Mouse (Mus musculus): ENCODE measurements around the gene Rab7b. TPM values are rescaled to one million over a fixed set of nuclear protein-coding genes. Genes with fewer than 3 reads are reported as not detected.
A peak's percentile ranks its signal among the peaks of the same experiment; 100 is the strongest.

Rab7b gene
- total RNA-seq (2021) = 10 to 100 TPM; 13.2 to 13.3 TPM
- long read RNA-seq, experiment 1, full-length matches to known transcripts = 11 of 18 reads
- long read RNA-seq, experiment 1, partial matches to known transcripts = 0 of 18 reads
- long read RNA-seq, experiment 1, other reads (novel, unspliced or antisense) = 7 of 18 reads
- long read RNA-seq, experiment 2, full-length matches to known transcripts = 12 of 14 reads
- long read RNA-seq, experiment 2, partial matches to known transcripts = 1 of 14 reads
- long read RNA-seq, experiment 2, other reads (novel, unspliced or antisense) = 1 of 14 reads

- peak; percentile 32 to 69 for DNase-seq (ENCODE audit: low spot score in 2 of 2)
Observed at GRCm38 (mm10) chr1:131688475-131688874, at the start of gene Rab7b. Rab7b (plus strand) TSS chr1:131688695.

GRCm38 (mm10) chr1:131640062-131640461, 48.4 kb upstream of the Rab7b start:
- DNase-seq (ENCODE audit: low spot score in 2 of 2) = no peak

- no peak for DNase-seq (ENCODE audit: low spot score in 2 of 2)
Observed at GRCm38 (mm10) chr1:131641565-131641964, 46.9 kb upstream of the Rab7b start.

GRCm38 (mm10) chr1:131642251-131642650, 46.2 kb upstream of the Rab7b start:
- DNase-seq (ENCODE audit: low spot score in 2 of 2) = no peak

GRCm38 (mm10) chr1:131652670-131653443, 35.6 kb upstream of the Rab7b start:
- DNase-seq (ENCODE audit: low spot score in 2 of 2) = no peak

GRCm38 (mm10) chr1:131655601-131656000, 32.9 kb upstream of the Rab7b start:
- DNase-seq (ENCODE audit: low spot score in 2 of 2) = no peak

- DNase-seq (ENCODE audit: low spot score in 2 of 2) = peak; percentile 82 to 91
Observed at GRCm38 (mm10) chr1:131657945-131658354, 30.5 kb upstream of the Rab7b start.

GRCm38 (mm10) chr1:131659512-131660085, 28.9 kb upstream of the Rab7b start:
- DNase-seq (ENCODE audit: low spot score in 2 of 2) = no peak

- DNase-seq (ENCODE audit: low spot score in 2 of 2) = no peak
Observed at GRCm38 (mm10) chr1:131660266-131660665, 28.2 kb upstream of the Rab7b start.

GRCm38 (mm10) chr1:131660716-131661472, 27.6 kb upstream of the Rab7b start:
- DNase-seq (ENCODE audit: low spot score in 2 of 2) = no peak

- no peak for DNase-seq (ENCODE audit: low spot score in 2 of 2)
Observed at GRCm38 (mm10) chr1:131661749-131662148, 26.7 kb upstream of the Rab7b start.

- DNase-seq (ENCODE audit: low spot score in 2 of 2) = no peak
Observed at GRCm38 (mm10) chr1:131663286-131663995, 25.1 kb upstream of the Rab7b start.

GRCm38 (mm10) chr1:131664136-131664535, 24.4 kb upstream of the Rab7b start:
- DNase-seq (ENCODE audit: low spot score in 2 of 2) = no peak

- DNase-seq (ENCODE audit: low spot score in 2 of 2) = no peak
Observed at GRCm38 (mm10) chr1:131665886-131666285, 22.6 kb upstream of the Rab7b start.

GRCm38 (mm10) chr1:131671113-131671512, 17.4 kb upstream of the Rab7b start:
- no peak for DNase-seq (ENCODE audit: low spot score in 2 of 2)

- DNase-seq (ENCODE audit: low spot score in 2 of 2) = no peak
Observed at GRCm38 (mm10) chr1:131672361-131672760, 16.1 kb upstream of the Rab7b start.

- DNase-seq (ENCODE audit: low spot score in 2 of 2) = no peak
Observed at GRCm38 (mm10) chr1:131679644-131680043, 8.9 kb upstream of the Rab7b start.

GRCm38 (mm10) chr1:131687739-131688138, 756 bp upstream of the Rab7b start:
- no peak for DNase-seq (ENCODE audit: low spot score in 2 of 2)

- no peak for DNase-seq (ENCODE audit: low spot score in 2 of 2)
Observed at GRCm38 (mm10) chr1:131689016-131689415, 521 bp downstream of the Rab7b start.

- no peak for DNase-seq (ENCODE audit: low spot score in 2 of 2)
Observed at GRCm38 (mm10) chr1:131689899-131690298, 1.4 kb downstream of the Rab7b start.

- DNase-seq (ENCODE audit: low spot score in 2 of 2) = peak; percentile 40 to 73
Observed at GRCm38 (mm10) chr1:131690435-131690834, 1.9 kb downstream of the Rab7b start.
